Mouse (Mus musculus) megakaryocyte progenitor cell, adult 5-6 weeks (primary cell): ENCODE results near the gene Ly6g6d. TPM values are rescaled to one million over a fixed set of nuclear protein-coding genes. Genes with fewer than 3 reads are reported as not detected.

Experiments
- ATAC-seq: replicated peaks from 2 replicates; pipeline ENCODE4 v1.8.0; 2016; ENCODE audit warnings: mild to moderate bottlenecking, moderate TSS enrichment, inconsistent platforms; ENCODE audit not compliant: poor library complexity
- total RNA-seq, 2 experiments: library from RNA; stranded (forward) in 1 of 2; stranded (reverse) in 1 of 2; fragments of 157-497, 149-512 nt in 1 of 2; fragments of 200-1000 nt in 1 of 2; gene quantifications; 2 replicates each; pipeline versions ENCODE4 v1.2.3 to v1.2.4; 2015 to 2017

Ly6g6d gene
- total RNA-seq, 2 experiments from 2014 or later: not detected

- ATAC-seq: no peak
Observed at GRCm38 (mm10) chr17:35100196-35100765, 22.4 kb upstream of the Ly6g6d start.

- ATAC-seq: no peak
Observed at GRCm38 (mm10) chr17:35097164-35097655, 19.3 kb upstream of the Ly6g6d start.

- no peak for ATAC-seq
Observed at GRCm38 (mm10) chr17:35096597-35096996, 18.7 kb upstream of the Ly6g6d start.

- ATAC-seq: no peak
Observed at GRCm38 (mm10) chr17:35094475-35095365, 16.9 kb upstream of the Ly6g6d start.

GRCm38 (mm10) chr17:35092403-35093198, 14.7 kb upstream of the Ly6g6d start:
- no peak for ATAC-seq

GRCm38 (mm10) chr17:35090166-35090932, 12.5 kb upstream of the Ly6g6d start:
- peak; percentile 69 for ATAC-seq

GRCm38 (mm10) chr17:35088825-35089644, 11.2 kb upstream of the Ly6g6d start, which contains the start of gene Abhd16a:
Gene Abhd16a (plus strand): TSS chr17:35089263.
- peak; percentile 93 for ATAC-seq

- ATAC-seq: no peak
Observed at GRCm38 (mm10) chr17:35088151-35088550, 10.3 kb upstream of the Ly6g6d start.

GRCm38 (mm10) chr17:35085208-35085865, 7.5 kb upstream of the Ly6g6d start, which contains the start of gene Ly6g6f:
Gene Ly6g6f (minus strand): TSS chr17:35085610.
- no peak for ATAC-seq

- no peak for ATAC-seq
Observed at GRCm38 (mm10) chr17:35083929-35084497, 6.1 kb upstream of the Ly6g6d start.

GRCm38 (mm10) chr17:35082841-35083576, 5.1 kb upstream of the Ly6g6d start:
- ATAC-seq: no peak

GRCm38 (mm10) chr17:35080710-35081109, 2.8 kb upstream of the Ly6g6d start:
- no peak for ATAC-seq

GRCm38 (mm10) chr17:35080248-35080647, 2.4 kb upstream of the Ly6g6d start:
- peak; percentile 10 for ATAC-seq

- peak; percentile 91 for ATAC-seq
Observed at GRCm38 (mm10) chr17:35079778-35080177, 1.9 kb upstream of the Ly6g6d start.

- no peak for ATAC-seq
Observed at GRCm38 (mm10) chr17:35077285-35077684, 580 bp downstream of the Ly6g6d start.

- ATAC-seq: no peak
Observed at GRCm38 (mm10) chr17:35076507-35077176, 1.2 kb downstream of the Ly6g6d start, which contains the start of gene Ly6g6e. Gene Ly6g6e (plus strand): TSS chr17:35076902.

GRCm38 (mm10) chr17:35074097-35074496, 3.8 kb downstream of the Ly6g6d start:
- ATAC-seq: peak; percentile 42
